Mouse (Mus musculus): ENCODE measurements around the gene Agpat3. TPM values are rescaled to one million over a fixed set of nuclear protein-coding genes. Genes with fewer than 3 reads are reported as not detected.

Gene Agpat3
- polyA plus RNA-seq, 1 experiment from 2014 or later: 99.7 TPM

DNA sequence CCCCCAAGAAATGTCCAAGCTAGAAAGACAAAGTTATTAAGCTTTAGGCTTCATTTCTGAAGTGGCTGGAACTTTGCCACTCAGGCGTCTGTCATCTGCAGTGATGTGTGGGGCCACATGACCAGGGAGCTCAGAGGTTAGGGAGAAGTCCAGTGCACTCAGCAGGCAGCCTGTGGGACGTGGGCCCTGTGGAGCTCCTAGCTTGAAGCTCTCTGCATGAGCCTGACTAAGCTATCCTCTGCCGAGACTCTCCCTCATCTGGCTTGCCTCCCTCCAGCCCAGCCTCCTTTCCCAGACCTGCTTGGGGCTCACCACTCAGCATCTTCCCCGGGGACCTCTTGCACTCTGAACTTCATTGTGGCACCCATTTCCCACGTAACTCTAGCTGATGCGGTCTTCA, 4.8 kb downstream of the Agpat3 start:
- no peak overlapping the region for H3K9ac ChIP-seq
- peaks cover 21% of the 10 kb centered on the region for H3K4me1 ChIP-seq
- ATAC-seq (ENCODE audit: insufficient number of reproducible peaks, low FRiP score, low TSS enrichment, low read depth): no peak
- H3K27me3 ChIP-seq: no peaks in the 10 kb centered on the region
- H3K4me2 ChIP-seq (replicated peaks): no peak overlapping the region
- no peaks in the 10 kb centered on the region for H3K9me3 ChIP-seq (replicated peaks)
- WGBS: 75% methylated on average over 6 of the region's 6 CpGs
- H3K27ac ChIP-seq (replicated peaks): no peak overlapping the region
- no peak overlapping the region for H3K4me3 ChIP-seq (replicated peaks)
- H3K36me3 ChIP-seq: peaks cover 3% of the 10 kb centered on the region; the same call in 1 of the 2 replicates

DNA sequence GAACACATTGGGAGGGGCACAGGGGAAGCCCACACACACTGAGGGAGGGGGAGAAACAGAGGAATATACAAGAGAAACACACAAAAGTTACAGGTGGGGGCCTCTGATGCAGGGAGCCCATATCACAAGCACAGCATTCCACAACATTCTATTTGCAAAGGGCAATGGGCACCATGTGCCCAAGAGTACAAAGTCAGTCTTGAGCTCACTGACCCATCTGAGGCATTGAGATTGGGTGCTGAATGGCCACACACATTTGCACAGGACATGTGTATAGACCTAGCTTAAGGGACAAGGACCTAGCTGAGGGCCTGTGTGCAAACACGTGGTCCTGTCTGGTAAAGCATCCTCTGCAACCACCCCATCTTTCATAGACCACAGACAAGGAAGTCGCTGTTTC, 6.8 kb downstream of the Agpat3 start:
- 92% methylated on average over 2 of the region's 2 CpGs for WGBS
- H3K4me3 ChIP-seq (replicated peaks): no peak overlapping the region
- no peaks in the 10 kb centered on the region for H3K27me3 ChIP-seq
- peaks cover 8% of the 10 kb centered on the region; the same call in 1 of the 2 replicates for H3K36me3 ChIP-seq
- H3K9me3 ChIP-seq (replicated peaks): no peaks in the 10 kb centered on the region
- H3K4me2 ChIP-seq (replicated peaks): no peak overlapping the region
- no peak for ATAC-seq (ENCODE audit: insufficient number of reproducible peaks, low FRiP score, low TSS enrichment, low read depth)
- no peak overlapping the region for H3K9ac ChIP-seq
- H3K4me1 ChIP-seq: peaks cover 11% of the 10 kb centered on the region
- no peak overlapping the region for H3K27ac ChIP-seq (replicated peaks)

DNA sequence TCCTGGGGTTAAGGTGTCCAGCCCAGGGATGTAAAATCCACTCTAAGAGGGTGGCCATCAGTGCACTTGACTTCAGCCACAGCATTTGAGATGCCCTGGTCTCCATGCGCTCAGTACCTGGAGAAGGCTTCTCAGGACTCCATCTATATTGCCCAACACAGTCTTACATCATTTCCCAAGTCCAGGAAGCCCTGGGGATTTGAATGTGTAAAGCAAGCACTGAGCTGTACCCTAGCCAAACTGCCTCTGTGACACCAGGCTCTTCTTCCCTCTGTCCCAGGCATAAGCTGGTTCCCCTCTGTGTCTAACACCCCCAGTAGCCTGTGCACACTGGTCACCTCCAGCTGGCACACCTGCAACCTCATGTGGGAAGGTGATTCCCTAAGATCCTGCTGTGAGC, 10.2 kb downstream of the Agpat3 start:
- Histone ChIP-seq H3K9ac (no peak overlapping the region), H3K27me3 (no peaks in the 10 kb centered on the region), H3K27ac (replicated peaks) (0 out of 2 replicates have a peak overlapping the region, but pooled peaks have one; percentile 11), H3K36me3 (peaks cover 8% of the 10 kb centered on the region; the same call in 1 of the 2 replicates), H3K4me1 (peaks cover 7% of the 10 kb centered on the region; the same call in 1 of the 2 replicates), H3K4me2 (replicated peaks) (no peak overlapping the region), H3K4me3 (replicated peaks) (no peak overlapping the region), H3K9me3 (replicated peaks) (no peaks in the 10 kb centered on the region)
- ATAC-seq (ENCODE audit: insufficient number of reproducible peaks, low FRiP score, low TSS enrichment, low read depth): no peak
- WGBS: 96% methylated on average over 1 of the region's 1 CpGs

DNA sequence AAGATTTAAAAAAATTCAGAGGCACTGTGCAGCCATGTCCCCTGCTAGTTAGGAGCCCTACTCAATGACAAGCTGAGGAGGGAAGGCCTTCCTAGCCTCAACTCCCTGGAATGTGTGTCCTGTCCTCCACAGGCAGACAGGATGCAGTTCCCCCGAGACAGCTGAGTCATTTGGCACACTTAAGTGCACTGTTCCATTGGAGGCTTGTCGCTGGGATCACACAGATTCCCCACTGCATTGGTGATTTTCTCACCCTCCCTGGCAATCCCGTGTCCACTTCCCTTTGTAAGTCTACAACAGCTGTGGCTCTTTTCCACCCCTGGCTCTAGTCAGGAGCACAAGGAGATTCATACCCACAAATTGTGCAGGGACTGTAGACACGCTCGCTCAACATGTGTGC, 14.1 kb downstream of the Agpat3 start:
- no peak overlapping the region for H3K9ac ChIP-seq
- no peaks in the 10 kb centered on the region for H3K27me3 ChIP-seq
- no peak overlapping the region for H3K4me2 ChIP-seq (replicated peaks)
- ATAC-seq (ENCODE audit: insufficient number of reproducible peaks, low FRiP score, low TSS enrichment, low read depth): no peak
- no peak overlapping the region for H3K4me3 ChIP-seq (replicated peaks)
- H3K9me3 ChIP-seq (replicated peaks): no peaks in the 10 kb centered on the region
- H3K36me3 ChIP-seq: peaks cover 8% of the 10 kb centered on the region; the same call in 1 of the 2 replicates
- WGBS: 59% methylated on average over 5 of the region's 5 CpGs
- H3K4me1 ChIP-seq: peaks cover 25% of the 10 kb centered on the region
- no peak overlapping the region for H3K27ac ChIP-seq (replicated peaks)

DNA sequence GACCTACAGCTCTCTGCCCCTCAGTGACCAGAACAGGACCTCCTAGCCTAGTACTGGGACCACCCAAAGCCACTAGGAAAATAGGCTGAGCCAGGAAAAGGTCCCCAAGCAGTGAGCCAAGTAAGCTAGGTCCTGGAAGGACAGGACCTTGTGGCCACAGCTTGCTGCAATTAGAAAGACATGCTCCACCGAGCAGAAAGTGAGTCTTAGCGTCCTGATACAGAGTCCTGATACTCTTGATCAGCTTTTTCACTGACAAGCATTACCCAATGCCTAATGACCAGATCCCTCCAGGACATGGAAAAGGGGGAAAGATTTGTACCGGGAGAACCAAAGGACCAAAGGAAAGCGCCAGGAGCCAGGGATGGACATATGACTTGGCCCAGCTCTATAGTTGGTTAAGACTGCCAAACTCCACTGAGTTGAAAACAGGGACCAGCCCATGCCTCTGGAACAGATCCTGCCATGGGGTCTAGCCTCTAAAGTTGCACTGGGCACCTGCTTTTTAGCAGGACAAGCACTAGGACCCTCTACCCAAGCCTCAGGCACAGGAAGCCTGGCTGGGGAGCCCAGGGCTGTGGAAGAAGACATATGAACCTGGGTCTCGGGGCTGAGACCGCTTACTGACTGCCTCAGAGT, 17.2 kb downstream of the Agpat3 start:
- peak overlapping the region; percentile 61 for H3K27ac ChIP-seq (replicated peaks)
- no peaks in the 10 kb centered on the region for H3K36me3 ChIP-seq
- no peak overlapping the region for H3K4me3 ChIP-seq (replicated peaks)
- H3K4me1 ChIP-seq: peaks cover 25% of the 10 kb centered on the region
- H3K4me2 ChIP-seq (replicated peaks): no peak overlapping the region
- WGBS: 59% methylated on average over 6 of the region's 6 CpGs
- H3K9ac ChIP-seq: no peak overlapping the region
- no peaks in the 10 kb centered on the region for H3K27me3 ChIP-seq
- no peaks in the 10 kb centered on the region for H3K9me3 ChIP-seq (replicated peaks)
- ATAC-seq (ENCODE audit: insufficient number of reproducible peaks, low FRiP score, low TSS enrichment, low read depth): no peak

DNA sequence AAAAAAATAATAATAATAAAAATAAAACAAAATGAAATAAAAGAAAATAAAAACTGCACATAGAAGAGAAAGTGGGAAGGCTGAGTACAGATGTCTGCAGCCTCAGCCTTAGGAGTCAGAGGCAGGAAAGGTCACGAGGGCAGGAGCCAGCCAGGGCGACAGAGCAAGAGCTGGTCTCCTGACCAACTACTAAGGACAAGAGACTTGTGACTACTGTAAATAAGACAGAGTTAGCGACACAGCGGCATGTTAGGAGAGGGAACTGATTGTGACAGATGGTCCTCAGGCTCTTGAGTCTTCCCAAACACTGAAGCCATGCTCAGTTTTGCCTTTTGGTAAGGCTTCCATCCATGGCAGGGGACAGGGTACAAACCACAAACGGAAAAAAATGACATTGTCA, 20.7 kb downstream of the Agpat3 start:
- Histone ChIP-seq H3K9me3 (replicated peaks) (no peaks in the 10 kb centered on the region), H3K27me3 (no peaks in the 10 kb centered on the region), H3K4me1 (peaks cover 18% of the 10 kb centered on the region), H3K27ac (replicated peaks) (no peak overlapping the region), H3K9ac (no peak overlapping the region), H3K36me3 (0 out of 2 replicates have a peak, but pooled peaks cover 6% of the 10 kb centered on the region), H3K4me2 (replicated peaks) (no peak overlapping the region), H3K4me3 (replicated peaks) (no peak overlapping the region)
- ATAC-seq (ENCODE audit: insufficient number of reproducible peaks, low FRiP score, low TSS enrichment, low read depth): no peak
- WGBS: 92% methylated on average over 5 of the region's 5 CpGs

DNA sequence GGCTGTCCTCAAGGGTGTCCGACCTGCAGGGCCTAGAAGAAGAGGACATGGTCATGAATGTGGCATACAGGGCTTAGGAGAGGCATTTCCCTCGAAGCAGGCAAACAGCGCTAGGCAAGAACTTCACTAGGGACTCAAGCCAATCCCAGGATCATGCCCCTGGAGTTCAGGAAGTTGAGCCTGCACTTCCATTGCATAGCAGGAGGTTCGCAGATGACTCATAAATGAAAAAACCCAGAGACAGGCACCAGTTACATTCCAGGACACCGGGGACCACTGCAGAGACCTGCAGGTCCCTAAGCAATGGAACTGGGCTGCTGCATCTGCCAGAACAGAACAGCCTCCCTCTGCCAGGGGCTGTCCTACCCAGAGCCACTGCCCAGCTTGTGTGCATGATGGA, 23.0 kb downstream of the Agpat3 start:
- Histone ChIP-seq H3K9me3 (replicated peaks) (no peaks in the 10 kb centered on the region), H3K27me3 (no peaks in the 10 kb centered on the region), H3K27ac (replicated peaks) (no peak overlapping the region), H3K4me3 (replicated peaks) (no peak overlapping the region), H3K4me1 (peaks cover under 1% of the 10 kb centered on the region; the same call in 1 of the 2 replicates), H3K36me3 (peaks cover 24% of the 10 kb centered on the region; the same call in 1 of the 2 replicates), H3K9ac (no peak overlapping the region), H3K4me2 (replicated peaks) (no peak overlapping the region)
- no peak for ATAC-seq (ENCODE audit: insufficient number of reproducible peaks, low FRiP score, low TSS enrichment, low read depth)
- 81% methylated on average over 5 of the region's 5 CpGs for WGBS

DNA sequence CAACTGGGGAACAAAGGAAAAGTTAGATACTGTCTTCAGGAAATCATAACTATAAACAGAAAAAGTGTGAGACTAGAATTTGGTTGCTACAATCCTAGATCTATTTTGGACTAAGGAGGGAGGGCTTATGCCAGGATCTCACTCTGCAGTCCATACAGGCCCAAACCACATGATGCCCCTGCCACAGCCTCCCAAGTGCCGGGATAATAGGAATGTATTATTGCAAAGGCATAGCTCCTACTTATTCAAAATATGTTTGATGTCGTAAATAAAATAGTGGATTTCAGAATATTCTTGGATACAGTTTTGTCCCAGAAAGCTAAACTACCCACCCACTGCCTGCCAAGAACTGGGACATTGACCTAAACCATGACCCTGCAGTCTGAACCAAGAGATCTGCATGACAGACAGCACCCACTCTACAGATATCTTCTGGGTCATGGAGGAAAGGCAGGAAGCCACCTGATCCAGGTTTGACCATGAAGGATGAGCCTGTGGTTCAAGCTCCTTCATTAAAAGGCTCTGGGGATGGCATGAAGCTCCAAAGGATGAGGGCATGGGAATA, 24.2 kb downstream of the Agpat3 start:
- Histone ChIP-seq H3K9me3 (replicated peaks) (no peaks in the 10 kb centered on the region), H3K9ac (no peak overlapping the region), H3K27me3 (no peaks in the 10 kb centered on the region), H3K27ac (replicated peaks) (no peak overlapping the region), H3K4me2 (replicated peaks) (no peak overlapping the region), H3K4me1 (peaks cover 4% of the 10 kb centered on the region; the same call in 1 of the 2 replicates), H3K4me3 (replicated peaks) (no peak overlapping the region), H3K36me3 (peaks cover 32% of the 10 kb centered on the region; the same call in 1 of the 2 replicates)
- ATAC-seq (ENCODE audit: insufficient number of reproducible peaks, low FRiP score, low TSS enrichment, low read depth): no peak
- WGBS: 94% methylated on average over 2 of the region's 2 CpGs

DNA sequence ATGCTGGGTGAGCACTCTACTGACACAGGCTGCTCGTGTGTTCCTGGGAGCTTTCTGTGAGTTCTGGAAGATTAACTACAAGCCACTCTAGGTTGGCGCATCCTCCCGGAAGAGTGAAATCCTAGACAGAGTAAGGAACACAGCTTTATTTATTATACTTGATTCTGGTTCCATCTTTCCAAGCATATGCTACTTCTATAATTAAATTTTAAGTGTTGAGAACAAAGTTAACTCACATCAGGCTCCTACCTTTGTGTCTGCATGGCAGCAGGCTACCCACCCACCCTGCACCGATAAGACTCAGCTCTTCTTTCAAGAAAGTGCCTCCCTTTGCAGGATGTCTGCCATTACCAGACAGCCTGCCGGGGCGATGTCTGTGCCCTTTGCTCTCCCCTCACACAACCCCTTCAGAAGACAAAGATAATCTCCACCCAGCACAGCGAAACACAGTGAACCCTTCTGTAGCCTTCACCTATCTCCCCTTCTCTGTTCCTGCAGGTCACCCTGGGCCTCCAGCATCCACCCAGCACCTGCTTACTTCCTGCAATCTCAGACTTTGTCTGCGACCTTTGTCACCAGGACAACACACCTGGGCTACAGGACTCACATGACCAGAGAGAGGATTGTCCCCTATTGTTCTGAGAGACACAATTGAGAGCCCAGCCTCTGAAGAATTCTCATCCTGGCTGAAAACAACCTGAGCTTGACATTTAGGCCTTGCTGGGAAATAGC, 26.2 kb downstream of the Agpat3 start:
- H3K27ac ChIP-seq (replicated peaks): no peak overlapping the region
- no peaks in the 10 kb centered on the region for H3K9me3 ChIP-seq (replicated peaks)
- ATAC-seq (ENCODE audit: insufficient number of reproducible peaks, low FRiP score, low TSS enrichment, low read depth): no peak
- no peak overlapping the region for H3K9ac ChIP-seq
- H3K36me3 ChIP-seq: peaks cover 32% of the 10 kb centered on the region; the same call in 1 of the 2 replicates
- 73% methylated on average over 8 of the region's 8 CpGs for WGBS
- H3K27me3 ChIP-seq: no peaks in the 10 kb centered on the region
- H3K4me2 ChIP-seq (replicated peaks): no peak overlapping the region
- no peak overlapping the region for H3K4me3 ChIP-seq (replicated peaks)
- peaks cover 4% of the 10 kb centered on the region; the same call in 1 of the 2 replicates for H3K4me1 ChIP-seq

DNA sequence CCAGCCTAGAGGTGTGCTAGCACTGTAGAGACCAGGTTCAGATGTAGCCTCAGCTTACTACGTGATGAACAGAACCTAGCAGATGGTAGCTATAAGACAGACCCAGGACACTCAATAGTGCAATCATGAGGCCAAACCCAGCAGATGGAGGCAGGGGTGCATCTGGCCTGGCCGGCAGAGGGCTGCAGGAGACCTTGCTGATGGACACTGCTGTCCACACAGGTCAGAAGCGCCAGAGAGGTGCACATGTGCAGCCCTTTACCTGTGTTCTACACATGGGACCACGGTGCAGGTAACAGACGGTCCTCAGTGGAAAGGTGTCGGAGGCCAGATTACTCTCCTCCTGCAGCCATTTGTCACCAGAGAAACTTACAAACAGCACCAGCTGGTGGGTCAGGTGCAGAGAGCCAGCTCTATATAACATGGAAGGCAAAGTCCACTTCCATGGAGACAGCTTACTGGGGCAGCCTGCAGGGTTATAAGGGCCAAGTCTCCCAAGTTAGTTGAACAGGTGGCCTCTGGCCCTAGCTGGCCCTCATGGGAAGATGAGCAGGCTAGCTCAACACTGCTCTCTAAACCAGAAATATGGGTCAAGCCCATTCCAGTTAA, 27.6 kb downstream of the Agpat3 start:
- Histone ChIP-seq H3K4me2 (replicated peaks) (no peak overlapping the region), H3K27ac (replicated peaks) (no peak overlapping the region), H3K4me3 (replicated peaks) (no peak overlapping the region), H3K36me3 (peaks cover 37% of the 10 kb centered on the region; the same call in 1 of the 2 replicates), H3K4me1 (peaks cover 10% of the 10 kb centered on the region; the same call in 1 of the 2 replicates), H3K27me3 (no peaks in the 10 kb centered on the region), H3K9me3 (replicated peaks) (no peaks in the 10 kb centered on the region), H3K9ac (no peak overlapping the region)
- WGBS: 86% methylated on average over 6 of the region's 6 CpGs
- no peak for ATAC-seq (ENCODE audit: insufficient number of reproducible peaks, low FRiP score, low TSS enrichment, low read depth)
